Mouse (Mus musculus) brown adipose tissue, adult 24 weeks (tissue): ENCODE results near the gene Ube2q1. TPM values are rescaled to one million over a fixed set of nuclear protein-coding genes. Genes with fewer than 3 reads are reported as not detected.
A peak's percentile ranks its signal among the peaks of the same experiment; 100 is the strongest.

Experiments
- H3K27ac ChIP-seq: fragments of 200-500 bp; replicated peaks from 2 replicates; pipeline ENCODE4 v1.5.1; 2012; ENCODE audit warnings: low read depth, mild to moderate bottlenecking, low read length
- H3K4me1 ChIP-seq: fragments of 200-500 bp; 2 replicates; pipeline ENCODE4 v1.6.1; 2012; ENCODE audit warnings: low read length, mixed read lengths; ENCODE audit not compliant: control insufficient read depth, insufficient read depth, insufficient read length
- H3K4me3 ChIP-seq: fragments of 200-500 bp; 2 replicates; pipeline ENCODE4 v1.5.1; 2012; ENCODE audit warnings: low read depth, mild to moderate bottlenecking, low read length, moderate library complexity; ENCODE audit not compliant: insufficient read depth
- polyA plus RNA-seq: library from polyadenylated mRNA; stranded (reverse); fragments of >200 nt; gene quantifications from 2 replicates; pipeline ENCODE4 v1.2.4, GENCODE M21; 2012; ENCODE audit not compliant: missing spikeins, insufficient read depth, insufficient read length

Ube2q1 gene
- polyA plus RNA-seq, 1 experiment = 44.5 TPM

- Histone ChIP-seq H3K4me3 (no peak overlapping the region), H3K27ac (no peak overlapping the region), H3K4me1 (no peaks in the 10 kb centered on the region)
Observed at GRCm38 (mm10) chr3:89821548-89822480, 48.4 kb downstream of the Ube2q1 start.

- no peak overlapping the region for H3K27ac ChIP-seq
- no peaks in the 10 kb centered on the region for H3K4me1 ChIP-seq
- no peak overlapping the region for H3K4me3 ChIP-seq
Observed at GRCm38 (mm10) chr3:89823594-89823993, 50.2 kb downstream of the Ube2q1 start.

- Histone ChIP-seq H3K4me1 (no peaks in the 10 kb centered on the region), H3K4me3 (no peak overlapping the region), H3K27ac (no peak overlapping the region)
Observed at GRCm38 (mm10) chr3:89826295-89826694, 52.9 kb downstream of the Ube2q1 start.

GRCm38 (mm10) chr3:89830815-89831591 lies 57.6 kb downstream of the Ube2q1 start, which contains the start of gene She:
She (plus strand) TSS chr3:89831370.
- Histone ChIP-seq H3K4me1 (peaks cover 2% of the 10 kb centered on the region; the same call in 1 of the 2 replicates), H3K4me3 (peak within 1 kb of the TSS; percentile 63), H3K27ac (peak within 1 kb of the TSS; percentile 80)

Other genes starting within 250 kb of the Ube2q1 start
- gene Adar, start 58.6 kb upstream of the Ube2q1 start, polyA plus RNA-seq = 2.4 and 4.8 TPM in 2 replicates
- 0.54 and 1.3 TPM in 2 replicates for gene Chrnb2, start 9.0 kb upstream of the Ube2q1 start, polyA plus RNA-seq
- 2.4 and 4.0 TPM in 2 replicates for gene She, start 57.8 kb downstream of the Ube2q1 start, polyA plus RNA-seq
- 3.6 and 5.4 TPM in 2 replicates for gene Il6ra, start 139.6 kb downstream of the Ube2q1 start, polyA plus RNA-seq
- gene Atp8b2, start 189.9 kb downstream of the Ube2q1 start, polyA plus RNA-seq = 8.4 and 10.2 TPM in 2 replicates
- 79.2 and 79.9 TPM in 2 replicates for gene Hax1, start 225.2 kb downstream of the Ube2q1 start, polyA plus RNA-seq